Mouse (Mus musculus) CD4-positive helper T cell, adult 2 months (primary cell): ENCODE results near the gene Ap3d1.

Source experiments
- DNase-seq: peaks from one replicate; pipeline ENCODE4 v3.0.0-alpha.2; 2012; ENCODE audit warnings: low read depth, missing footprints, low spot score

Ap3d1 gene

DNA sequence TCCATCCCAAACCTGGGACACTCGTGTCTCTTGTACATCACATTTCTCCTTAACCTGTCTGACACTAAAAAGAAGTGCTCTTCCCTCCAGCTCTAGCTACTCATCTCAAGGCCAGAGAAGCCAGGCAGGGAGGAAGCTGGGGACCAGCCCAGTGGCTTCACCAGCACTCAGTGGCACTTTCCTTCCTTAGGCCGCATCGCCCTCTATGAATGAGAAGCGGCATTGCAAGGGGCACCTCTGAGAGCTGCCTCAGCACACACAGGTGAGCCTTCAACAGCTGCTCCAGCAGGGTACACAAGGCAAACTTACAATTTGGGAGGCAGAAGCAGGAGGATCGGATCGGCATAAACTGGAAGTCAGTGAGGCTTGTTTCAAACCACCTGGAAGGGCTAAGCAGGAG lies 57.9 kb downstream of the Ap3d1 start:
- DNase-seq = peak; percentile 82

DNA sequence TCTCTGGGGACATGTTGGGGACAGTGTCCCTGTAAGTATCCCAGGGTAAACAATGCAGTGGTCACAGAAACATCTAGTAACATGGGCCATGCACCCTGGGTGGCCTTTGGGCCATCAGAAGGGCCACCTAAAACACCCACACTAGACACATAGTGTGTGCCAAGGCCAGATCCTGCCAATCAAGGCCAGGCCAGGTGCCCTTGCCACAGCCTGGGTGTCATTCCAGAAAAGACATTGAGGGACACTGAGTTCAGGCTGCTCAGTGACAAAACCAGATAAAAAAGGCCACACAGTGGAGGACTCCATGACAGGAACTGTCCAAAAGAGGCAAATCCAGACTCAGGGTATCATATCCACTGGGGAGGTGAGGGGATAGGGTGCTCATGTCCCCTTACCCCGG lies 58.4 kb downstream of the Ap3d1 start:
- no peak for DNase-seq

GRCm38 (mm10) chr10:80682003-80682402 lies 60.1 kb downstream of the Ap3d1 start:
- peak; percentile 79 for DNase-seq

- no peak for DNase-seq
Observed at GRCm38 (mm10) chr10:80680260-80680696, 61.8 kb downstream of the Ap3d1 start.

GRCm38 (mm10) chr10:80679556-80680259 lies 62.4 kb downstream of the Ap3d1 start:
- DNase-seq = no peak

DNA sequence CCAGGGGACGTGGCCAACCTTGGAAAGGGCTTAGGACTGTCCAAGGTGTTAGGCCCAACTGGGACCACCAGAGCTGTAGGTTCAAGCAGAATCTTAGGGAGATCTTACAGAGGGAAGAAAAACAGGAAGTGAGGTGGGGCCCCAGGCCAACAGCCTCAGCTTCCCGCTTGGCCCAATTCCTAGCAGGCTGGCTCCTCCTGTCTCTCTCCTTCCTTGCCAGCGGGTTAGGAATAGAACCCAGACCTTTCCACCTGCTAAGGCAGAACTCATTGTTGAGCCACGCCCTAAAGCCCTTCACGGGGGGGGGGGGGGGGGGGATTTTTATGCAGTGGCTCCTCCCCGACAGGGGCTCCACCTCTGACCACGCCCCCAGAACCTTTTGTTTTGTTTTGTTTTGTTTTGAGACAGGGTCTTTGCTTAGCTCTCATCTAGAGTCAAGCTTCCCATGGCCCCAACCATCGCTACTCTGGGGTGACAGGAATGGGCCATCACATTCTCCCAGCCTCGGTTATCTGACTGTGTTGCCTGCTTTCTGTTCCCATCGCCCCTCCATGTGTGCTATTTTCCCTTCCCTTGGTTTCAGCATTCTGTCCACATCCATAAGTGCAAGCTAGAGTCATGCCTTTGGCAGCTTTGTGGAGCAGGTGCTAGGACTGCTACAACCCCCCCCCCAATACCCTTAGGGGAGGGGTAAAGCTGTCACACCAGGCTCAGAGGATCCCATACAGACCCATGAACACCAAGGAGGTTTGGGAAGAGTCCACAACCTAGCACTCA lies 63.3 kb downstream of the Ap3d1 start:
- DNase-seq = peak; percentile 75

DNA sequence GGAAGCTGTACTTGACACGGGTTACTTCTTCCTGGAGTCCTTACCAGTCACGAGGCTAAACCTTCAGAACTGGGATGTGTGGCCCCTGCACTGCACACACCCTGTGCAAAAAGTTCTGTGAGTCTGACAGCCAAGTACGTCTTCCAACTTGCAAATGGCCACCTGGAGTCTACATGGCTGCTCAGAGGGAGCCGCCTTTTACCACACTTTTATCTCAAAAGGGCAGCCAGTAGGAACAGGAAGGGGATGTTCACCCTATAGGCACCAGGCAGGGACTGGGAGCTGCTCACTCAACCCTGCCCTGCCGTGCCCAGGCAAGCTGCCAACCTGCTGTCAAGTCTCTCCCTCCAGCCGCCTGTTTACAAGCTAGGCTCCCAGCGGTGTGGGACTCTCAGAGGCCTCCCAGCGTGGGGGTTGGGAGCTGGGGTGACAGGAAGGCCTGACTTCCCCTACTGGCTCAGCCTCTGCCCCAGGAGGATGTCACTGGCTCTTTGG lies 64.1 kb downstream of the Ap3d1 start, which contains the start of gene Mknk2:
Mknk2 (minus strand) TSS at position 171 of the 495 bp plus-strand sequence.
- peak; percentile 95 for DNase-seq

DNA sequence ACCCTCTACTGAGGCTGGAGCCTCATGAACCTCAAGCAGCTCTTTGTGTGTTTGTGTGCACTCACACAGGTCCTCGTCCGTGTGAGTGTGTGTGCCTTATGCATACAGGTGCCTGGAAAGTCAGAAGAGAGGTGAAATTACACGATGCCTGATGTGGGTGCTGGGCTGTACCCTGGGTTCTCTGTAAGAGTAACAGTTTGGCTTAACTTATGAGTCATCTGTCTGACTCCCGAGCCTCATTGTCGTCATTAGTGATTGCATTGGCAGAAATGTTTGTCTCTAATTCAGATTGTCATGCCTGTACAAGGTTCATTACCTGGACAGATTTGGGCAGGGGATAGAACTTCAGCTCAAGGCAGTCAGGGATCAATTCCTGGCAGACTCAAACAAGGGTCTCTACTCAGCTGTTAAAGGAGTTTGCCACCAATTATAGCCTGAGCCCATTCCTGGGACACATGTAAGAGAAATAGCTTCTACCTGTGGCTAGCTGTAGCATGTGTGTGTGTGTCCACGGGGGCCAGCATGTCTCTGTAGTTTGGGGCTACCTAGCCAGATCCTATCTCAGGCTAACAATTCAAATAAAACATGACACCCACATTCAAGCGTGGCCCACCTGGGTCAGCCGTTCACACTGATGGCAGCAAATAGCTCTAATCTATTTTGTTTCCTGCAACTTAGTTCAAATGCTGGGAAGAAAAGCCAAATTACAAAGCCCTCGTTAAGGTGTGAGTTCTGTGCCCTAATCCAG lies 64.8 kb downstream of the Ap3d1 start:
- DNase-seq = peak; percentile 86

DNA sequence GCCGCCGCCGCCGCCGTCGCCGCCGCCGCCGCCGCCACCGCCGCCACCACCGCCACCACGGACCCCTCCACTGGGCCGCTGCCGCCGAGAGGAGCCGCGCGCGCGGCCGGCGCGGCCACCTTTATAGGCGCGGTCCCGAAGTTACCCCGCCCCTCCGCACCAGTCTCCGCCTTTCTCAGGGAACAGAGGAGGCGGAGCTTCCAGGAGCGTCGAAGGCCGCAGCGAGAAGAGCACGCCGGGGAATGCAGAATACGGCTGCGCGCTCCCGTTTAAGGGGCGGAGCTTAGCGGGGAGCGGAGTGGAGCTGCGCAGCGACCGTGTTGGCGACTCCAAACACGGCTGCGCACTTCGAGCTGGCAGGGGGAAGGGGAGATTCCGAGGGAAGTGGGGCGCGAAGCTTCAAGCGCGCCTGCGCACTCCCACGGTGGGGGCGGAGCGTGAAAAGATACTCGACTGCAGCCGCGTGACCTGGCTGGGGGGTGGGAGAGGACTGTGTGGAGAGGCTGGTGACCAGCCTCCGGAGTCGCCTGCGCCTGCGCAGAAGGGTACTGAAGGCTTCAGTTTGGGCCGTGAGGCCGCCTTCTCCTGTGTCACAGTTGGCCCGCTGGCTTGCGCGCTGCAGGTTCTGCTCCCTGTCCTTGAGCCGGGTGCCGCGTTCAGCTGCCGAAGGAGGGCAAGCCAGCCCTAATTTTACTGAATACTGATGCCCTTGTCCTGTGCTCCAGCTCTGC lies 65.7 kb downstream of the Ap3d1 start:
- peak; percentile 100 for DNase-seq

DNA sequence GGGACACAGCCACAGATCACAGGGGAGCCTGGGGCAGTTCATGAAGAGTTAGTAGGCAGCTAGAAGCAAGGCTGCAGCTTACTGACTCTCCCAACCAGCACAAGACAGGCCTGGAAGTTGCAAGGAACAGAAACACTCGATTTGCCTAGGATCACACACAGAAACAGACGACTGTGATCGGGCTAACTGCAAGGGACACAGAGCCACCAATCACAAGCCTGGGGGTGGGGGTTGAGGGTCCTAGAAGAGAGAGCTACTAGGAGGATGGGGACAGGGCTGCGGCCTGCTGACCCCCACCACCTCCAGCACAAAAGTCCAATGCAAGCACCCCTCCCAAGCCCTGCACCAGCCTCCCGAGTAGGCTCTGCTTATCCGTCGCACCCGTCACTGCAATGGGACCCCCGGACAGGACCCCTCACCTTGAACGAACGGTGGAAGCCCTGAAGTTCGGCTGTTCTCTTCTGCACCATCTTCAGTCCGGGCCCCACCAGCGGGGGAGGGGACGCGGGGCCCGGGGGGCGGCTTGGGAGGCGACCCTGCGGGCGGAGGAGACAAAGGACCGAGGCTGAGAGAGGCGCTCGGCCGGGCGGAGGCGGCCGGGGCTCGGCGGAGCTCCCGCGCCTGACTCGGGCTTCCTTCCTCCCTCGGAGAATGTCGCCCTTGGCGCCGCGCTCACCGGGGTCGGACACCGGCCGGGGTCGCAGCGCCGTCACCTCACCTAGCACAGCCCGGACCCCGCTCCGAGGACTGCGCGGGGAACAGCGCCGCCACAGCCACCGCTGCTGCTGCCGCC lies 66.5 kb downstream of the Ap3d1 start:
- DNase-seq = no peak

GRCm38 (mm10) chr10:80674851-80675404 lies 67.1 kb downstream of the Ap3d1 start:
- no peak for DNase-seq

- no peak for DNase-seq
Observed at GRCm38 (mm10) chr10:80674161-80674711, 67.8 kb downstream of the Ap3d1 start.

- DNase-seq = no peak
Observed at GRCm38 (mm10) chr10:80673690-80674089, 68.4 kb downstream of the Ap3d1 start.

GRCm38 (mm10) chr10:80671936-80672690 lies 70.0 kb downstream of the Ap3d1 start:
- DNase-seq = no peak

DNA sequence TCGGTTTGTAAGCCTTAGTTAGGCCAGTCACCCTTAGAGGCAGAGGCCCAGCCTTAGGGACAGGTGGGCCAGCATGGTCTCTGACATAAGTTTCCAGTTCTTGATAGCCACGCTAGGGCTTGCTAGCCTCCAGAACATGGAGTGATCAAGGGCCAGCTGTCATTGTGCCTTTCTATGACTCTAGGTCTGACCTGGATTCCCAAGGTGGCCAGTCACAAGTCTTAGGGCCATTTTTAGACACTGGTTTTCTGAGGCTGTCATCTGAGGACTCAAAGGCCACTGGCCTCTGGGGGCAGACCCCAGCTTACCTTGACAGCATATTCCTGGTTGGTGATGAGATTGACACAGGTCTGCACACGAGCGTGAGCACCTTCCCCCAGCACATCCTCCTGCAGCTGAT lies 70.8 kb downstream of the Ap3d1 start:
- DNase-seq = no peak

DNA sequence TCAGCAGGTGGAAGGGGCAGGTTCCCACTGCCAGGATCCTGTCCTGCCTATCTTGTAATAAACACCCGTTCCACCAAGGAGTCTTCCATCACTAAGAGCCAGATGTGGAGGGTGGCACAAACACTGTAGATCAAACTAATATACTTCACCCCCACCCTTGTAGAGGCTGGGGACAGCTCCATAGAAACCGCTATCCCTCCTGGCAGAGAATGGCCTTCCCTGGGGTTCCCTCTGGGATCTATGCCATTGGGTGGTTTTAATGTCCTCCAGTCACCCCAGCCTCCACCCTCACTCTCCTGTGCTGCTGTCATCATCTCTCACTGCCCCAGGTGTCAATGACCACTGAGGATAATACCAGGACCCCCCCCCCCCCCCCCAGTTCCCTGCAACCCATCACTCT lies 71.5 kb downstream of the Ap3d1 start:
- no peak for DNase-seq

- no peak for DNase-seq
Observed at GRCm38 (mm10) chr10:80669737-80670485, 72.2 kb downstream of the Ap3d1 start.

DNA sequence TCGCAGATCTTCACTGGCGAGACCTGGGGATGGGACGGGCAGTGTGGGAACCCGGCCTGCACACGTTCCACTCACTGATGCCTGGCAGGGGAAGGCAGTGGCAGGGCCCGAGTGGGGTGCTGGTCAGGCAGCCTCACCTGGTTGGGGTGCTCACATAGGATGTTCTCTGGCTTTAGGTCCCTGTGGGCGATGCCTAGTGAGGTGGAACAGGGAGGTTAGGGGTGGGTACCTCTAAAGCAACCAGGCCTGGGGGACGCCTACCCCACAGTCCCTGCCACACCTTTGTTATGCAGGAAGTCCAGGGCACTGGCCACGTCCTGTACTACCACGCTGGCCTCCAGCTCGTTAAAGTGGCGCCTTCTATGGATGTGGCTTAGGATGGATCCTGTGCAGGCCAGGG lies 73.0 kb downstream of the Ap3d1 start:
- DNase-seq = no peak
